Mouse (Mus musculus): Measurements from ENCODE around the gene Ucp3. TPM values are rescaled to one million over a fixed set of nuclear protein-coding genes. Genes with fewer than 3 reads are reported as not detected.
A peak's percentile ranks its signal among the peaks of the same experiment; 100 is the strongest.

The Ucp3 gene
- total RNA-seq (2014; fragmentation: Nextera tagmentation) (not detected in 2 replicates), total RNA-seq (2017) (0.33 TPM in 1 of 2 replicates, not detected in the other), polyA plus RNA-seq (2012) (not detected in 2 replicates)

DNA sequence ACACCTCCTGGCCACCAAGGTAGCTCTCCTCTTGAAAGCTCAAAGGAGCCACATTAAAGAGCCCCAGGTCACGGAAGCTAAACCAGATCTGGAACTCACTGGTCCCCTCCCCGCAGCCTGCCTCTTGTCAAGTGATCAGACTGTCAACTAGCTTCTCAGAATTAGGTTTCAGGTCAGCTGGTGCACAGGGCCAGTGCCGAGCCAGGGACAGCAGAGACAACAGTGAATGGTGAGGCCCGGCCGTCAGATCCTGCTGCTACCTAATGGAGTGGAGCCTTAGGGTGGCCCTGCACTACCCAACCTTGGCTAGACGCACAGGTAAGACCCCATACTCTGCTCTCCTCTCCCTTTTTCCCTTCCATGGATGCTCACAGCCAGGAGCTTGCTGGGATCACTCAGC lies at the start of gene Ucp3:
TSS of gene Ucp3 (plus strand) at position 214 of the 400 bp plus-strand sequence.
- TF ChIP-seq GATA1 (IDR thresholded peaks at IDR 0.05; ENCODE audit: borderline replicate concordance, low read length) (no peak), CTCF (IDR thresholded peaks at IDR 0.05; ENCODE audit: low read depth, low read length) (no peak), TAL1 (conservative IDR thresholded peaks at IDR 0.05; ENCODE audit: low read depth, low read length) (no peak), GATA2 (IDR thresholded peaks at IDR 0.05; ENCODE audit: borderline replicate concordance, low read depth, low read length) (no peak), POLR2AphosphoS5 (IDR thresholded peaks at IDR 0.05; ENCODE audit: insufficient replicate concordance, low read depth, low read length) (no peak)
- peaks cover 3% of the 10 kb centered on the region; the same call in 1 of the 2 replicates for H3K27me3 ChIP-seq (ENCODE audit: insufficient read depth, low read length)
- ATAC-seq (ENCODE audit: extremely low read depth, insufficient number of reproducible peaks, low FRiP score, poor library complexity, severe bottlenecking) (no peak), DNase-seq (ENCODE audit: low spot score) (no peak)
- peaks cover 35% of the 10 kb centered on the region for H3K4me1 ChIP-seq (ENCODE audit: insufficient read depth, low read depth, low read length)
- H3K9me3 ChIP-seq (replicated peaks) = no peaks in the 10 kb centered on the region
- peaks cover 37% of the 10 kb centered on the region for H3K36me3 ChIP-seq (replicated peaks)
- H3K4me3 ChIP-seq (ENCODE audit: low read depth, low read length) = no peak within 1 kb of the TSS

DNA sequence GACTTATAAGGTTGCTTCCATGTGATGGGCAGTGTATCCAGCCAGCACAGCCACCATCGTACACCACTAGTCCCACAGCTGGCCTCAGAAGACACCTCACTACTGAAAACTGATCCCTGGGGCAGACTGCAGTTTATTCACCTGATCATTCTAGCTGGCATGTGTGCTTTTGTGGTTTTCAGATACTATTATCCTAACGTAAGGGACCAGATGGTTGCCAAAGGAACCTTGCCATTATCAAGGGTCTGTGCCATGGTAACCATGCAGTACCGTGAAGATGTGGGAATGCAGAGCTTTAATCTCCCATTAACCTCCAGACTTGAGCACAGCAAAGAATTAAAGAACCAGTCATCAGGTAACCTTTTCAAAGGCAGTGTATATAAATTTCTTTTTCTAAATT lies 47.0 kb upstream of the Ucp3 start:
- Histone ChIP-seq H3K27me3 (ENCODE audit: insufficient read depth, low read length) (no peaks in the 10 kb centered on the region), H3K36me3 (replicated peaks) (peaks cover 88% of the 10 kb centered on the region), H3K4me1 (ENCODE audit: insufficient read depth, low read depth, low read length) (peaks cover 14% of the 10 kb centered on the region; the same call in 1 of the 2 replicates), H3K9me3 (replicated peaks) (no peaks in the 10 kb centered on the region), H3K4me3 (ENCODE audit: low read depth, low read length) (no peak overlapping the region)
- TF ChIP-seq GATA1 (IDR thresholded peaks at IDR 0.05; ENCODE audit: borderline replicate concordance, low read length) (no peak), POLR2AphosphoS5 (IDR thresholded peaks at IDR 0.05; ENCODE audit: insufficient replicate concordance, low read depth, low read length) (no peak), GATA2 (IDR thresholded peaks at IDR 0.05; ENCODE audit: borderline replicate concordance, low read depth, low read length) (no peak), CTCF (IDR thresholded peaks at IDR 0.05; ENCODE audit: low read depth, low read length) (no peak), TAL1 (conservative IDR thresholded peaks at IDR 0.05; ENCODE audit: low read depth, low read length) (no peak)
- ATAC-seq (ENCODE audit: extremely low read depth, insufficient number of reproducible peaks, low FRiP score, poor library complexity, severe bottlenecking) (no peak), DNase-seq (ENCODE audit: low spot score) (no peak)

DNA sequence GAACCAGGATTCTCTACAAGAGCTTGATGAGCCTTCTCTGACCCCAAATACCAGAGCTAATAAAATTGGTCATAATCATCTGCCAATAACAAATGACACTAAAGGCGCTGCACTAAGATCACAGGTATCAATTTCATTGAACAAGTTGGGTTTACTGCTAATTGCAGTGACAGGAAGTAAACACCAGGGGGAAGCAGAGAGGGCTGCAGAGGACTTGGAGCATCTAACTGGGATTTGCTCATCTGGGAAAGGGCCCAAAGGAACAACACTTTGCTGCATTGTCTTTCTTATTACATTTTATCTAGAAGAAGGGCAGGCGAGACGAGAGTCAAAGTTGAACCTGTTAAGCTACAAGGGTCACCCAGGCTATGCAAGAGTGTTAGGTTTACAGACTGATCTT lies 43.7 kb upstream of the Ucp3 start:
- H3K4me1 ChIP-seq (ENCODE audit: insufficient read depth, low read depth, low read length) = peaks cover 15% of the 10 kb centered on the region; the same call in 1 of the 2 replicates
- no peaks in the 10 kb centered on the region for H3K27me3 ChIP-seq (ENCODE audit: insufficient read depth, low read length)
- H3K4me3 ChIP-seq (ENCODE audit: low read depth, low read length) = no peak overlapping the region
- H3K9me3 ChIP-seq (replicated peaks) = no peaks in the 10 kb centered on the region
- peak; percentile 10 for DNase-seq (ENCODE audit: low spot score)
- ATAC-seq (ENCODE audit: extremely low read depth, insufficient number of reproducible peaks, low FRiP score, poor library complexity, severe bottlenecking) = no peak; the same call in 1 of the 2 replicates
- TF ChIP-seq GATA1 (IDR thresholded peaks at IDR 0.05; ENCODE audit: borderline replicate concordance, low read length) (no peak), CTCF (IDR thresholded peaks at IDR 0.05; ENCODE audit: low read depth, low read length) (peak; percentile 97)
- H3K36me3 ChIP-seq (replicated peaks) = peaks cover 91% of the 10 kb centered on the region

DNA sequence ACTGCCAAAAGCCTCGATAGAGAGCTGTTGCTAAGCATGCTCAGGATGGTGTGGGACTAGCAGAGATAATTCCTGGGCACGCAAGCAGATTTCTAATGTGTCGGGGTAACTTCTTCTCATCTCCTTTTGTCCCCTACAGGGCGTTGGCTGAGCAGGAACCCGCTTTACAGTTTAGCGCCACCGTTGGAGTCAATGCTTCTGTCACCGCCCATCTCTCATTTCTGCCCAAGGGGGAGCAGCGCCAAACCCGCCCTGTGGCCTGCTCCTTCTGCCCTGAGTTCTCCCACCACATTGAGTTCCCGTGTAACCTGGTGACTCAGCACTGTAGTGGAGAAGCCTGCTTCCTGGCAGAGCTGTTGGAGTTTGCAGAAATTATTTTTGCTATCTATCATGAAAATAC lies 42.9 kb upstream of the Ucp3 start:
- Histone ChIP-seq H3K27me3 (ENCODE audit: insufficient read depth, low read length) (no peaks in the 10 kb centered on the region), H3K36me3 (replicated peaks) (peaks cover 86% of the 10 kb centered on the region), H3K4me1 (ENCODE audit: insufficient read depth, low read depth, low read length) (peaks cover 15% of the 10 kb centered on the region; the same call in 1 of the 2 replicates), H3K4me3 (ENCODE audit: low read depth, low read length) (no peak overlapping the region), H3K9me3 (replicated peaks) (no peaks in the 10 kb centered on the region)
- TF ChIP-seq GATA2 (IDR thresholded peaks at IDR 0.05; ENCODE audit: borderline replicate concordance, low read depth, low read length) (no peak), GATA1 (IDR thresholded peaks at IDR 0.05; ENCODE audit: borderline replicate concordance, low read length) (no peak), POLR2AphosphoS5 (IDR thresholded peaks at IDR 0.05; ENCODE audit: insufficient replicate concordance, low read depth, low read length) (no peak), CTCF (IDR thresholded peaks at IDR 0.05; ENCODE audit: low read depth, low read length) (no peak), TAL1 (conservative IDR thresholded peaks at IDR 0.05; ENCODE audit: low read depth, low read length) (no peak)
- ATAC-seq (ENCODE audit: extremely low read depth, insufficient number of reproducible peaks, low FRiP score, poor library complexity, severe bottlenecking) (no peak), DNase-seq (ENCODE audit: low spot score) (no peak)

DNA sequence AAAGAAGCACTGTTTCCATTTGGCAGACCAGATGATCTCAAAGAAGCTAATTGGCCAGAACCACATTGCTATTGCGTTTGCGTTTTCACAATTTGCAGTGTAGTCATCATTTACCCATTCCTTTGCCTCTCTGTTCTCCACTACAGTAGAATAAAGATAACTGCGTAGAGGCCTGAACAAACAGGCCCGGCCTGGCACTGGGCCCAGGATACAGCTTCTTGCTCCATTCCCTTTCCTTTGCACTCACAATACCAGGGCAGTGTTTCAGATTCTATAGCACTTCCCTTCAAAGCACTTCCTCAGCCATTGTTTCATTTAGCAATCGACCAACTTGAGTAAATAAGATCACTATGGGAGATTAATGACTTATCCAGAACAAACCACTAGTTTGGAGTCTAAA lies 41.7 kb upstream of the Ucp3 start:
- no peak for TF ChIP-seq POLR2AphosphoS5 (IDR thresholded peaks at IDR 0.05; ENCODE audit: insufficient replicate concordance, low read depth, low read length)
- TF ChIP-seq TAL1 (conservative IDR thresholded peaks at IDR 0.05; ENCODE audit: low read depth, low read length) = no peak
- no peak for TF ChIP-seq GATA1 (IDR thresholded peaks at IDR 0.05; ENCODE audit: borderline replicate concordance, low read length)
- no peaks in the 10 kb centered on the region for H3K9me3 ChIP-seq (replicated peaks)
- ATAC-seq (ENCODE audit: extremely low read depth, insufficient number of reproducible peaks, low FRiP score, poor library complexity, severe bottlenecking) = no peak
- H3K36me3 ChIP-seq (replicated peaks) = peaks cover 87% of the 10 kb centered on the region
- peaks cover 15% of the 10 kb centered on the region; the same call in 1 of the 2 replicates for H3K4me1 ChIP-seq (ENCODE audit: insufficient read depth, low read depth, low read length)
- H3K27me3 ChIP-seq (ENCODE audit: insufficient read depth, low read length) = no peaks in the 10 kb centered on the region
- H3K4me3 ChIP-seq (ENCODE audit: low read depth, low read length) = no peak overlapping the region
- no peak for DNase-seq (ENCODE audit: low spot score)

DNA sequence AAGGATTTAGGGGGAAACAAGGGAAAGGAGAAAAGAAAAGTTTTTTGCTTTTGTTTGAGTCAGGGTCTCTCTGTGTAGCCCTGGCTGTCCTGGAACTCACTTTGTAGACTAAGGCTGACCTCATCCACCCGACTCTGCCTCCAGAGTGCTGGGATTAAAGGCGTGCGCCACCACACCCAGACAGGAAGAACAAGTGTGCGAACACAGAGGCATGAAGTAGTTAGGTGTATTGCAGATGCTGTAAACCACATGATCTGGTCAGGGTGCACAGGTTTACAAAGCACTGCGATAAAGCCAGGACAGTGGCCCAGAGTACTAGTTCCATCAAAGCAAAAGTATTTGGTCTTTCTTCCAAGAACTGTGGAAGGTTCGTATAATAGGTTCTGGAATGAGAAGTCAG lies 39.5 kb upstream of the Ucp3 start:
- H3K4me3 ChIP-seq (ENCODE audit: low read depth, low read length) = no peak overlapping the region
- no peak for DNase-seq (ENCODE audit: low spot score)
- TF ChIP-seq CTCF (IDR thresholded peaks at IDR 0.05; ENCODE audit: low read depth, low read length) (no peak), TAL1 (conservative IDR thresholded peaks at IDR 0.05; ENCODE audit: low read depth, low read length) (no peak), GATA2 (IDR thresholded peaks at IDR 0.05; ENCODE audit: borderline replicate concordance, low read depth, low read length) (no peak), POLR2AphosphoS5 (IDR thresholded peaks at IDR 0.05; ENCODE audit: insufficient replicate concordance, low read depth, low read length) (no peak), GATA1 (IDR thresholded peaks at IDR 0.05; ENCODE audit: borderline replicate concordance, low read length) (no peak)
- H3K27me3 ChIP-seq (ENCODE audit: insufficient read depth, low read length) = no peaks in the 10 kb centered on the region
- H3K9me3 ChIP-seq (replicated peaks) = no peaks in the 10 kb centered on the region
- peaks cover 13% of the 10 kb centered on the region; the same call in 1 of the 2 replicates for H3K4me1 ChIP-seq (ENCODE audit: insufficient read depth, low read depth, low read length)
- ATAC-seq (ENCODE audit: extremely low read depth, insufficient number of reproducible peaks, low FRiP score, poor library complexity, severe bottlenecking) = no peak
- peaks cover 88% of the 10 kb centered on the region for H3K36me3 ChIP-seq (replicated peaks)
